Mouse (Mus musculus) lung, embryonic 14.5 days (tissue): ENCODE measurements around the gene Abhd11. TPM values are rescaled to one million over a fixed set of nuclear protein-coding genes. Genes with fewer than 3 reads are reported as not detected.

Experiments used
- ATAC-seq: fragments of 200-750 bp; cut with Nextera tagmentation; 2 replicates; pipeline ENCODE4 v1.8.0; 2017; ENCODE audit warnings: mild to moderate bottlenecking, moderate TSS enrichment, moderate library complexity; ENCODE audit not compliant: insufficient read depth
- DNase-seq: peaks from one replicate; pipeline ENCODE4 v3.0.0-alpha.2; 2015
- H3K27ac ChIP-seq: fragments of 300-500 bp; sonication (generic); 2 replicates; pipeline ENCODE4 v1.5.1; 2014; ENCODE audit warnings: low read depth, mild to moderate bottlenecking, moderate library complexity
- H3K27me3 ChIP-seq: fragments of 300-500 bp; sonication (generic); 2 replicates; pipeline ENCODE4 v1.6.1; 2014; ENCODE audit warnings: low read length, control low read depth; ENCODE audit not compliant: insufficient read depth
- H3K36me3 ChIP-seq: fragments of 300-500 bp; sonication (generic); 2 replicates; pipeline ENCODE4 v1.6.1; 2014; ENCODE audit warnings: control low read depth; ENCODE audit not compliant: insufficient read depth
- H3K4me1 ChIP-seq: fragments of 300-500 bp; sonication (generic); 2 replicates; pipeline ENCODE4 v1.6.1; 2014; ENCODE audit warnings: antibody characterized with exemption, control low read depth; ENCODE audit not compliant: insufficient read depth
- H3K4me2 ChIP-seq: fragments of 300-500 bp; sonication (generic); 2 replicates; pipeline ENCODE4 v1.6.1; 2014; ENCODE audit warnings: mild to moderate bottlenecking
- H3K4me3 ChIP-seq: fragments of 300-500 bp; sonication (generic); 2 replicates; pipeline ENCODE4 v1.5.1; 2014; ENCODE audit warnings: low read depth, low read length
- H3K9ac ChIP-seq: fragments of 300-500 bp; sonication (generic); 2 replicates; pipeline ENCODE4 v1.6.1; 2014
- H3K9me3 ChIP-seq: fragments of 300-500 bp; sonication (generic); 2 replicates; pipeline ENCODE4 v1.6.1; 2016; ENCODE audit warnings: low read depth, low read length, control low read depth
- CTCF ChIP-seq: IDR thresholded peaks from 2 replicates; pipeline ENCODE4 v1.5.1; 2016; ENCODE audit warnings: antibody characterized with exemption, low read depth
- WGBS: fragments of 180-500 bp; shearing (Covaris S2); extraction: QIAGEN DNeasy Blood & Tissue Kit; methylation state at CpG from one replicate; pipeline ENCODE4 v1.1.7; 2014; 5-methylcytosine and 5-hydroxymethylcytosine counted together
- polyA plus RNA-seq: library from polyadenylated mRNA; unstranded; fragments of >200 nt; fragmentation: Nextera tagmentation; extraction: Ambion mirVana; gene quantifications from 2 replicates; pipeline ENCODE4 v1.2.1, GENCODE M21; 2014

Gene Abhd11
- polyA plus RNA-seq, 1 experiment from 2014 or later, result 71.0 TPM

GRCm38 (mm10) chr5:134965852-134966821 lies 42.8 kb upstream of the Abhd11 start:
- H3K4me3 ChIP-seq, result peak overlapping the region; percentile 25
- no peak overlapping the region for H3K9ac ChIP-seq
- TF ChIP-seq CTCF, result peak; percentile 46
- no peaks in the 10 kb centered on the region for H3K36me3 ChIP-seq
- H3K4me2 ChIP-seq, result peak overlapping the region; percentile 61
- WGBS, result 4% methylated on average over 33 of the region's 33 CpGs
- peak overlapping the region; percentile 67 for H3K27ac ChIP-seq
- no peaks in the 10 kb centered on the region for H3K27me3 ChIP-seq
- ATAC-seq, result peak; percentile 76
- DNase-seq, result peak; percentile 83
- no peaks in the 10 kb centered on the region for H3K9me3 ChIP-seq
- no peaks in the 10 kb centered on the region; the same call in 1 of the 2 replicates for H3K4me1 ChIP-seq

GRCm38 (mm10) chr5:134967164-134967944 lies 41.6 kb upstream of the Abhd11 start:
- H3K36me3 ChIP-seq, result no peaks in the 10 kb centered on the region
- H3K27ac ChIP-seq, result peak overlapping the region; percentile 67
- H3K9me3 ChIP-seq, result no peaks in the 10 kb centered on the region
- no peak overlapping the region for H3K4me3 ChIP-seq
- H3K4me2 ChIP-seq, result no peak overlapping the region
- ATAC-seq (no peak), DNase-seq (peak; percentile 54)
- H3K27me3 ChIP-seq, result no peaks in the 10 kb centered on the region
- H3K9ac ChIP-seq, result no peak overlapping the region
- TF ChIP-seq CTCF, result no peak
- WGBS, result 52% methylated on average over 20 of the region's 20 CpGs
- no peaks in the 10 kb centered on the region; the same call in 1 of the 2 replicates for H3K4me1 ChIP-seq

- Histone ChIP-seq H3K4me3 (no peak overlapping the region), H3K27me3 (no peaks in the 10 kb centered on the region), H3K4me1 (no peaks in the 10 kb centered on the region; the same call in 1 of the 2 replicates), H3K4me2 (no peak overlapping the region), H3K27ac (peak overlapping the region; percentile 79), H3K36me3 (no peaks in the 10 kb centered on the region), H3K9me3 (no peaks in the 10 kb centered on the region), H3K9ac (no peak overlapping the region)
- 42% methylated on average over 8 of the region's 8 CpGs for WGBS
- no peak for TF ChIP-seq CTCF
- peak; percentile 69 for DNase-seq
- 0 out of 2 replicates have a peak, but pooled peaks have one; percentile 19 for ATAC-seq
Measured at GRCm38 (mm10) chr5:134970671-134971070, 38.3 kb upstream of the Abhd11 start.

- H3K4me1 ChIP-seq, result no peaks in the 10 kb centered on the region; the same call in 1 of the 2 replicates
- DNase-seq (no peak), ATAC-seq (no peak)
- no peak overlapping the region for H3K4me3 ChIP-seq
- H3K9me3 ChIP-seq, result no peaks in the 10 kb centered on the region
- H3K9ac ChIP-seq, result no peak overlapping the region
- no peaks in the 10 kb centered on the region for H3K36me3 ChIP-seq
- no peak overlapping the region; the same call in 1 of the 2 replicates for H3K27ac ChIP-seq
- TF ChIP-seq CTCF, result no peak
- H3K27me3 ChIP-seq, result no peaks in the 10 kb centered on the region
- H3K4me2 ChIP-seq, result no peak overlapping the region
Measured at GRCm38 (mm10) chr5:134973081-134973480, 35.9 kb upstream of the Abhd11 start.

GRCm38 (mm10) chr5:134973526-134973925 lies 35.4 kb upstream of the Abhd11 start:
- peak overlapping the region; percentile 71 for H3K27ac ChIP-seq
- no peaks in the 10 kb centered on the region for H3K27me3 ChIP-seq
- no peaks in the 10 kb centered on the region; the same call in 1 of the 2 replicates for H3K4me1 ChIP-seq
- DNase-seq (no peak), ATAC-seq (no peak)
- no peaks in the 10 kb centered on the region for H3K36me3 ChIP-seq
- no peak for TF ChIP-seq CTCF
- no peak overlapping the region for H3K4me2 ChIP-seq
- WGBS, result 67% methylated on average over 7 of the region's 7 CpGs
- H3K9ac ChIP-seq, result no peak overlapping the region
- H3K4me3 ChIP-seq, result no peak overlapping the region
- H3K9me3 ChIP-seq, result no peaks in the 10 kb centered on the region

GRCm38 (mm10) chr5:134974294-134974693 lies 34.7 kb upstream of the Abhd11 start:
- Histone ChIP-seq H3K27ac (peak overlapping the region; percentile 71; the same call in 1 of the 2 replicates), H3K27me3 (no peaks in the 10 kb centered on the region), H3K9me3 (no peaks in the 10 kb centered on the region), H3K36me3 (no peaks in the 10 kb centered on the region), H3K4me1 (no peaks in the 10 kb centered on the region; the same call in 1 of the 2 replicates), H3K9ac (no peak overlapping the region), H3K4me3 (no peak overlapping the region), H3K4me2 (no peak overlapping the region)
- 7% methylated on average over 7 of the region's 7 CpGs for WGBS
- peak; percentile 56; the same call in 1 of the 2 replicates for ATAC-seq
- TF ChIP-seq CTCF, result no peak
- DNase-seq, result peak; percentile 56
